Mouse (Mus musculus): ENCODE results near the gene Pex7.
A peak's percentile ranks its signal among the peaks of the same experiment; 100 is the strongest.

Pex7 gene

GRCm38 (mm10) chr10:19907246-19907804, at the start of gene Pex7:
Gene Pex7 (minus strand): TSS chr10:19907689.
- DNase-seq: peak; percentile 95

DNA sequence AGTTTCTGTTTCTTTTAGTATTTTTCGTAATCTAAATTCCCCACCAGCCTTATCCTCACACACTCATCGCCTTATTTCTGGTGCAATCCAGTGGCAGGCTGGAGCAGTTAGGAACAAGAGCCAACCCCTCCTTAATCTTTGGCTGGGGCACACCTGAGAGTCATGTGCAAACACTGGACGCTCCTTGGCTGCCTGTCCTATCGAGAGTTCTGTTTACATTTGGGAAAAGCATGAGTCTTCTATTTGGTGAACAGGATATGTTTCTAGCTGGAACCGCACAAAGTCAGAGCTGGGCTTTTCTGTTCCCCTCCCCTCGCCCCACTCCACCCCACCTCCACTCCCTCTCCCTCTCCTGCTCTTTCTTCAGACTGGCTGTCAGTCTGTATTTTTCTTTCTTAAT, 49.3 kb upstream of the Pex7 start:
- DNase-seq: no peak

GRCm38 (mm10) chr10:19955817-19956216, 48.3 kb upstream of the Pex7 start:
- no peak for DNase-seq

DNA sequence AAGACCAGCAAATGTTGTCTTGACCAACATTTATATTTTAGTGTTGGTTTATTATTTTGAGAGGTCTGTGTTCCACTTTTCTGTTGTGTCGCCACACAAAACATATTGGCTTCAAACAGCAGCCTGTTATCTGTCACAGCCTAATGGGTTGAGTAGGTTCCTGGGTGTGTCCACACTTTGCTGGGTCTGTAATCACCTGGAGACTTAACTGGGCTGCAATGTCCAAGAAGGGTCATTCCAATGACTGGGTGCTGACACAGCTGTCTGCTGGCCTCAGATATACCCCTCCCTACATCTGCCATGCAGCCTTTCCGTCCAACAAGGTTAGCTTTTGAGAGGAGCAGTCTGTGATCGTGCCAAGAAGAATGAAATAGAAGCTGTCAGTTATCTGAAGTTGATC, 47.1 kb upstream of the Pex7 start:
- DNase-seq: no peak

- no peak for DNase-seq
These were observed 45.7 kb upstream of the Pex7 start for GRCm38 (mm10) chr10:19953032-19953761.

DNA sequence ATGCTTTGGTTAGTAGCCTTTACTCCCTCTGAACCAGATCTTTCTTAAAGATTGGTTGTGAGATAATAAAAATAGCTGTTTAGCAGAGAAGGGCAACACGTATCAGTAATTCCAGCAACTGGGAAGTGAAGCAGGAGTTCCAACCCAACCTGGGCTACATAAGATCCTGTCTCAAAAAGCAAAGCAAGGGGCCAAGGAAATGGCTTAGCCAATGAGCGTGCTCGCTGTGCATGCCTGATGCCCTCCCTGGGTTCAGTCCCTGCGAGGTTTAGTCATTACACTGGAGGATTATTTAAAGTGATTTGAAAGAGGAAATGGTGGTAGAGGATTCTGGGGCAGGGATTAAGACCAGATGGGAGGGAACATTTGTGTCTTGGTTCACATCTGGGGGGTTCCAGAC, 41.6 kb upstream of the Pex7 start:
- DNase-seq: no peak

DNA sequence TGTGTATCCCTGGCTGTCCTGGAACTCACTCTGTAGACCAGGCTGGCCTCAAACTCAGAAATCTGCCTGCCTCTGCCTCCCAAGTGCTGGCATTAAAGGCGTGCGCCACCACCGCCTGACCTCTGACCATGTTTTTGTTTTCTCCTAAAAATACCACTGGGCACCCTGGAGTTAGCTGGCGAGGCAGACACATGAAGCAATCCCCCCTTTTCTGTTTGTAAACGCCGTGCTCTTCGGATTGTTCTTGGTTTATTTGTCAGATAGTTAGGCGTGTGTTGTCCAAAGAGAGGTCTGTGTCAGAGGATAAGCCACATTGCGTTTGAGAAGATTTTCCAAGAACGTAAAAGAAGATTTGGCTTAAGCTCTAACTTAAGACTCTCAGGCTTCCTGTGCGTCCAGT, 40.9 kb upstream of the Pex7 start:
- DNase-seq: no peak

GRCm38 (mm10) chr10:19947901-19948300, 40.4 kb upstream of the Pex7 start:
- no peak for DNase-seq

DNA sequence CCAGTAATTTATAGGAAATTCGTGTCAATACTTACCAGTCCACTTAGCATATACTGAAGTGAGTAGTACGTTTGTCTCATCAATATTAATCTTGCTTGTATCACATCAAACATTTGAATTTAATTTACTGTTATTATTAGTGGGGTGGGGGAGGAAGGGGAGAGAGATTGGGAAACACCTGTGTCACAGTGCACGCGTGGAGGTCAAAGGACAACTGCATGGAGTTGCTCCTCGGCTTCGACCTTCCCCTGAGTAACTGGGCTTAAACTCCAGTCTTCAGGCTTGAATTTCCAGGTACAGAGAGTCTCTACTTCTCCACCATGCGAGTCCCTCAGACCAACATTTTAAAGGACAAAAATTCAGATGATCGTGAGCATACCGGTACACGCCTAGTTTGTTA, 40.0 kb upstream of the Pex7 start:
- no peak for DNase-seq

DNA sequence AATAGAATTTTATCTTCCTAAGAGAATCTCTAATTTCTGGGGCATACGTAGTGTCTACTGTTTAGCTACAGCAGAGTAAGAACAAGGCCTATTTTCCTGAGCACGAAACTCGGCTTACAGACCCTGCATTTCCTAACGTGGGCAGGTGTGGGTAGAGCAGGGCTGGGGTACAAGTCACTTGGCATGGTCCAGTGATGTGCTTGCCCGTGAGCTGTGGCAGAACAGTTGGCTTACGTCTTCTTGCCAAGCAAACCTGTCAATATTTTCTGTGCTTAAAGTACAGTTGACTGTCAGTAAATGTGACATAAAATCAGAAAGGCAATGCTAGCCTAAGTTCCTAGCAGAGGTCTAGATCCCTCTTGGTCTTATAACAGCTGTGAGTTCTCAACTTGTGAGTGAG, 39.2 kb upstream of the Pex7 start:
- DNase-seq: no peak

DNA sequence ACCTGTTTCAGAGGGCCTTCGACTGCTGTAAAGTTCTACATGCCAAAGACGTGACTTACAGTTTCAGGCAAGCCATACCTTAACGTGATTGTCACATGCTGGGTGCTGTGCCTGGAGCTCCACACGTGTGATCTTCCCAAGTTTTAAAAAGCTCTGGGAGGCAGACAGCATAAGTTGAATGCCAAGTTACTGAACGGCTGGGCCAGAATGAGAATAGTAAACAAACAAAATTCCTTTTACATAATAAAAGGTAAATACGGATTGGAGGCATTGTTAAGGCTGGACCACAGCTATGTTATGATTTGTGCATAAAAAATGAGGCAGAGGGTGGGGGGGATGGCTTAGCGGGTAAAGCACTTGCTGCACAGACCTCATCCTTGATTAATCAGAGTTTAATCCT, 38.2 kb upstream of the Pex7 start:
- no peak for DNase-seq

DNA sequence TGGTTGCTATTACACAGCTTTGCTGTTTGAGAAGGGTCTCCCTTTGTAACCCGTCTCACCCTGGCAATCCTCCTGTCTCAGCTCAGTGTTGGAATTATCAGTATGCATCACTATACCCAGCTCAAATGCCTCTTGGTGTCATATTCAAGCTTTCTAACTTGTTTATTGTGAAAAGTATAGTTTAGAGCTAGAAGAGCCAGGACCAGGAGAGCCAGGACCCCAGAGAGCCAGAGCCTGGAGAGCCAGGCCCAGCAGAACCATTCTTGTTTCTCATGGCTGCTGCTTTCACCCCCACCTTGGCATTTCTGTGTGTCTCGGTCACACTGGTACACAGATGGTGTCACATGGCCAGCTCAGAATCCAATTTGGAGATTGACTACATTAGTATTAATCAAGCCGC, 35.1 kb upstream of the Pex7 start:
- DNase-seq: no peak

DNA sequence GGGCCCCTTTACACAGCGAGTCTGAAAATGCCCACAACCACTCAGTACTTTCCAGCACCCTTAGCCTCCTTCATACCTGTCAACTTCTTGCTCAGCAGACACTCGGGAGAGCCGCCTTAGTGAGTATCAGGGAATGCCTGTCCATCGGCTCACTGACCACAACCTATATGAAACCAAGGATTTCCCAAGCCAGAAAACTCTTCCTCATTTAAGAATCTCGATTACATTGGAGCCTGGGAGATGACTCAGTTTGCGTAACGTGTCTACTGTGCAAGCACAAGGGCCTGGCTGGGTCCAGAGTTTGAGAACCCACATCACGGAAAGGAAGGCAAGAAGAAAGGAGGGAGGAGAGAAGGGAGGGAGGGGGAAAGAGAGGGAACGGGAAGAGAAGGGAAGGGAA, 34.4 kb upstream of the Pex7 start:
- DNase-seq: no peak

GRCm38 (mm10) chr10:19941063-19941462, 33.6 kb upstream of the Pex7 start:
- DNase-seq: no peak

DNA sequence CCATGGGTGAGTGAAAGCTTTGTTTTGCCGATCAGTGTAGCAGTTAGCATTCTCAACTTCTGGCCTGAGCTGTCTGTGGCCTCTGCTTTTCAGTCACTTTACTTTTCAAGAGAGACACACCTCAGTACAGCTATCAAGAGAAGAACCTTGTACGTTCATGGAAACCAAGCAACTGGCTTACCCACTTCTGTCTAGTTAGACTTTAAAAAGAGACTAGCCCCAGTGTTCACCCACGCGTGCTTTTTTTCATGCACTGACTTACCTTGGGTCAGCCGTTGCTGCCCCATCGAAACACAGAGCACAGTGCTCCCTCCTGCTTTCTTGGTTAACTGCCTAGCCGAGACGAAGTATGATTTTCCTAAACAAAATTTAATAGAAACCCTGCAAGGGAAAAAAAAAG, 33.1 kb upstream of the Pex7 start:
- DNase-seq: no peak

DNA sequence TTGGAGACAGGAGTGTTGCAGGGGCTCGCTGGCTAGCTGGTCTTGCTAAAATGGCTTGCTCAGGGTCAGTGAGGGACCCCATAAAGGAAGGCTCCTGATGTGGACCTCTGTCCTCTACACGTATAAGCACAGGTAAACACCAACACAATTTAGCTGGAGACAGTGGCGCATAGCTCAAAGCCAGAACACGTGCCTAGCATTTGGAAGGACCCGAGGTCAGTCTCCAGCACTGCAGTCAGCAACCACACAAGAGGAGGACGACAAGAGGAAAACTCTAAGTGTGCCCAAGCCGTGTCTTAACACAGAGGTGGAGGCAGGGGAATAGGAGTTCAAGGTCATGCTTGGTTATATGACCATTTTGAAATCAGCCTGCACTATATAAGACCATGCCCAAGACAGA, 32.6 kb upstream of the Pex7 start:
- no peak for DNase-seq

- DNase-seq: no peak
These were observed 31.8 kb upstream of the Pex7 start for GRCm38 (mm10) chr10:19939282-19939705.

- no peak for DNase-seq
These were observed 31.2 kb upstream of the Pex7 start for GRCm38 (mm10) chr10:19938738-19939137.

GRCm38 (mm10) chr10:19936961-19937708, 29.6 kb upstream of the Pex7 start:
- no peak for DNase-seq

GRCm38 (mm10) chr10:19935821-19936367, 28.4 kb upstream of the Pex7 start:
- no peak for DNase-seq

GRCm38 (mm10) chr10:19935295-19935623, 27.8 kb upstream of the Pex7 start:
- no peak for DNase-seq

DNA sequence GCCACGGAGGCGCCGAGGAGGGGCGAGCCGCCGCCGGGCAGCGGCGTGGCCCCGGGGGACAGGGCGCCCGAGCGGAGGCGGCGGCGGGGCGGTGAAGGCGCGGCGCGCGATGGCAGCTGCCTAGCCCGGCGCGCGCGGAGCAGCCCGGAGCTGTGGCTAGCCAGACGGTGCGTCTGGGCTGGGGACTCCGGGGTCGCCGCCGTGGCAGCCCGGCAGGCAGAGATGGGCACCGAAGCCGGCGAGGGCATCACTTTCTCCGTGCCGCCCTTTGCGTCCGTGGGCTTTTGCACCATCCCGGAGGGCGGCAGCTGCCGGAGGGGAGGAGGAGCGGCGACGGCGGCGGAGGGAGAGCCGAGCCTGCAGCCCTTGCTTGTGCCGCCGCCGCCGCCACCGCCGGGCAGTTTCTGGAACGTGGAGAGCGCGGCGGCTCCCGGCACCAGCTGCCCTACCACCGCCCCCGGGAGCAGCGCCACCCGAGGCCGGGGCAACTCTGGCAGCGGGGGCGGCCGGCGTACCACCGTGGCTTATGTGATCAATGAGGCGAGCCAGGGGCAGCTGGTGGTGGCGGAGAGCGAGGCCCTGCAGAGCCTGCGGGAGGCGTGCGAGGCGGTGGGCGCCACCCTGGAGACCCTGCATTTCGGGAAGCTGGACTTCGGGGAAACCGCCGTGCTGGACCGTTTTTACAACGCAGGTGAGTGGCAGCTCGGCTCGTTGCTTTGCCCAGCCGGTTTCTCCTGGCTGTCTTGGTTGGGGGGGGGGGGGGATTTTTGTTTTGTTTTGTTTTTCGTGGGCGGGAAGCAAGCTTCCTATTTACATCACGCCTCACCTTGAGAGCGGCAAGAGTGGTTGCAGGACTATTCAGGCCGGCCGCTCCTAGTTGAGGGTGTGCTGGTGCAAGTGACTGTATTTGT, 27.1 kb upstream of the Pex7 start, which contains the start of gene Map3k5:
TSS of gene Map3k5 (plus strand) at position 89 of the 911 bp plus-strand sequence.
- peak; percentile 52 for DNase-seq

Measured in right cerebral cortex, postnatal 4 days (tissue).